Mouse (Mus musculus) heart, embryonic 16.5 days (tissue): ENCODE measurements around the gene Cckar. TPM values are rescaled to one million over a fixed set of nuclear protein-coding genes. Genes with fewer than 3 reads are reported as not detected.

Experiments
- ATAC-seq: fragments of 200-750 bp; cut with Nextera tagmentation; replicated peaks from 2 replicates; pipeline ENCODE4 v1.8.0; 2017; ENCODE audit warnings: moderate number of reproducible peaks; ENCODE audit not compliant: insufficient read depth, low FRiP score; ENCODE audit errors: extremely low read depth
- H3K27ac ChIP-seq: fragments of 300-500 bp; sonication (generic); 2 replicates; pipeline ENCODE4 v1.5.1; 2014; ENCODE audit warnings: mild to moderate bottlenecking, low read length, control low read depth, moderate library complexity
- H3K27me3 ChIP-seq: fragments of 300-500 bp; sonication (generic); 2 replicates; pipeline ENCODE4 v1.6.1; 2014; ENCODE audit warnings: low read length, mixed read lengths; ENCODE audit not compliant: control insufficient read depth, insufficient read depth
- H3K36me3 ChIP-seq: fragments of 300-500 bp; sonication (generic); 2 replicates; pipeline ENCODE4 v1.6.1; 2014; ENCODE audit not compliant: control insufficient read depth, insufficient read depth
- H3K4me1 ChIP-seq: fragments of 300-500 bp; sonication (generic); 2 replicates; pipeline ENCODE4 v1.6.1; 2014; ENCODE audit warnings: low read length, mixed read lengths; ENCODE audit not compliant: control insufficient read depth, insufficient read depth
- H3K4me2 ChIP-seq: fragments of 300-500 bp; sonication (generic); 2 replicates; pipeline ENCODE4 v1.6.1; 2014; ENCODE audit warnings: low read depth, mild to moderate bottlenecking, control low read depth, low read length
- H3K4me3 ChIP-seq: fragments of 300-500 bp; sonication (generic); 2 replicates; pipeline ENCODE4 v1.5.1; 2014; ENCODE audit warnings: mild to moderate bottlenecking, control low read depth, low read length
- H3K9ac ChIP-seq: fragments of 300-500 bp; sonication (generic); 2 replicates; pipeline ENCODE4 v1.6.1; 2014; ENCODE audit warnings: low read length, control low read depth
- H3K9me3 ChIP-seq: fragments of 300-500 bp; sonication (generic); replicated peaks from 2 replicates; pipeline ENCODE4 v1.6.1; 2016; ENCODE audit warnings: low read length; ENCODE audit not compliant: control insufficient read depth
- WGBS: fragments of 180-500 bp; shearing (Covaris S2); extraction: QIAGEN DNeasy Blood & Tissue Kit; methylation state at CpG from one replicate; pipeline ENCODE4 v1.1.7; 2014; 5-methylcytosine and 5-hydroxymethylcytosine counted together
- polyA plus RNA-seq: library from polyadenylated mRNA; unstranded; fragments of >200 nt; fragmentation: Nextera tagmentation; extraction: Ambion mirVana; gene quantifications from 2 replicates; pipeline ENCODE4 v1.2.1, GENCODE M21; 2015

Gene Cckar
- polyA plus RNA-seq, 1 experiment from 2014 or later = 0.96 TPM

DNA sequence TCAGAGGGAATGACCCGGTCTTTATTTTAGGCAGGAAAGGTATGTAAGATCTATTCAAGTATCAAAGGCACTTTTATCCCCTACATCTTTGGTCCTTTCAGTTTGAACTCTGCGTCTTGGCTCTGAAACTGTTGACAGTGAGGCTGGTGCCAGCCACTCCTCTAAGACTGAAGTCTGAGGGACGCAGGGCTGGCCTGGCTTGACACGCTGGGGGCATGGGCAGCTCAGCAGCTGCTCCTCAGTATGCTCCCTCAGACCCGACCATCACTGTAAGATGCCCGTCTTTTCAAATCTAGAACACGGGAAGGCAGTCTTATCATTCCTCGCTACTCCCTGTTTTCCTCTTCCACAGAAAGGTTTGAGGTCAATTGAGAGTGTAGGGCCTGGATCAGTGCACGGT lies 9.7 kb downstream of the Cckar start:
- no peak for ATAC-seq

DNA sequence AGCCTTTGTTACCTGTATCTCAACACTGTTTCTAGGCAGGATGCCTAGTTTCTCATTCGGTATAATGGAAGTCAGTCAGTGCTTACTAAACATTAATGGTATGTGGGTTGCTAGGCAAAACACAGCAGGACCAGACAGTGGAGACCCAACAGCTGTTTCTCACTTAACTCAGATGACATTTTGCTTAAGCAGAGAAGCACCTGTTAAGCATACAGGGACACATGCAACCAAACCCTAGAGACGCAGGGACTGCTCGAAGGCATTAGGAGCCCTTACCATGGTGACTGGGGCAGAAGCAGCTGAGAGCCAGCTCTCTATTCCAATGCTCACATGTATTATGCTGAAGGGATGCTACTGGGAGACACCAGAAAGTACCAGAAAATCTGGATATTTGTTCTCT lies 10.8 kb downstream of the Cckar start:
- no peak for ATAC-seq
- no peak overlapping the region for H3K4me3 ChIP-seq
- H3K4me1 ChIP-seq = no peaks in the 10 kb centered on the region
- H3K9me3 ChIP-seq = no peaks in the 10 kb centered on the region
- H3K27ac ChIP-seq = no peak overlapping the region
- no peak overlapping the region for H3K4me2 ChIP-seq
- 54% methylated on average over 3 of the region's 3 CpGs for WGBS
- H3K36me3 ChIP-seq = no peaks in the 10 kb centered on the region
- no peak overlapping the region for H3K9ac ChIP-seq
- H3K27me3 ChIP-seq = no peaks in the 10 kb centered on the region

More for the DNA sequence above, 9.7 kb downstream of the Cckar start:
- Histone ChIP-seq H3K9me3 (no peaks in the 10 kb centered on the region), H3K4me1 (no peaks in the 10 kb centered on the region), H3K36me3 (no peaks in the 10 kb centered on the region), H3K27ac (no peak overlapping the region), H3K4me2 (no peak overlapping the region), H3K27me3 (no peaks in the 10 kb centered on the region), H3K4me3 (no peak overlapping the region), H3K9ac (no peak overlapping the region)
- 66% methylated on average over 9 of the region's 9 CpGs for WGBS

DNA sequence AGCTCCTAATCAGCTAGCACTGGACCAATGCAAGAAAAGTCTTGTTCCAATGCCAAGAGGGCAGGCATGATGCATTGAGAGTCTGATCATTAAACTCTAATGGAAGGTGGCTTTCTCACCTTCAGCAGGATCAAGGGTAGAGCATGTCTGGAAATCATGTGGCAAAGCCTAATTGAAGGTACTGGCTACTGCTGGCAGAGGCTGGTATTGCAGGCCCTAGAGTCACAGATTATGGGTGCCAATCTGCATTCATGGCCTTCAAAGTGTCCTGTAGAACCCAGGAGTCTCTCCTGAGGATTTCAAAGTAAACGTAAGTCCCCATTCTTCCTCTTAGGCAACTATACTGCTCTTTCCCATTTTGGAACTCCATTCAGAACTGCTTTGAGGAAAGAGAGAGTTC lies 14.8 kb downstream of the Cckar start:
- Histone ChIP-seq H3K27me3 (no peaks in the 10 kb centered on the region), H3K27ac (no peak overlapping the region), H3K9me3 (no peaks in the 10 kb centered on the region), H3K36me3 (no peaks in the 10 kb centered on the region), H3K4me3 (no peak overlapping the region), H3K9ac (no peak overlapping the region), H3K4me2 (no peak overlapping the region), H3K4me1 (no peaks in the 10 kb centered on the region)
- WGBS = 97% methylated on average over 1 of the region's 1 CpGs
- no peak for ATAC-seq

DNA sequence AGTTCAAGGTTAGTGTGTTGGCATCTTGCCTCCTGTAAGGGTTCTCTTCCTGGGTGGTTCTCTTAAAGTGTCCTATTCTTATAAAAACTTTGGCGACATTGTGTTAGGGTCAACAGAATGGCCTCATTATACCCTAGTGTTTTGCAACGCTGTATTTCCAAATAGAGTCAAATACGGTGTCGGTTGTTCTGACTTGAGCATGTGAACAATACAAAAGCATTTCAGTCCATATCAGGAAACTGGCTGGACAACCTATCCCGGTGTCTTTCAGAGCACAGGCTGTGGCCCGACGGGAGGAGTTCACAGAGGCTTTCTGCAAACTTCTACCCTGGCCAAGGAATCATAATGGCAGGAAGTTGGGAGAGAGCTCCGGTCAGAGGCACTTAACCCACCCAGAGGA lies 15.4 kb downstream of the Cckar start:
- Histone ChIP-seq H3K4me2 (no peak overlapping the region), H3K4me3 (no peak overlapping the region), H3K36me3 (no peaks in the 10 kb centered on the region), H3K9ac (no peak overlapping the region), H3K27ac (no peak overlapping the region), H3K9me3 (no peaks in the 10 kb centered on the region), H3K27me3 (no peaks in the 10 kb centered on the region), H3K4me1 (no peaks in the 10 kb centered on the region)
- WGBS = 63% methylated on average over 8 of the region's 8 CpGs
- ATAC-seq = no peak

DNA sequence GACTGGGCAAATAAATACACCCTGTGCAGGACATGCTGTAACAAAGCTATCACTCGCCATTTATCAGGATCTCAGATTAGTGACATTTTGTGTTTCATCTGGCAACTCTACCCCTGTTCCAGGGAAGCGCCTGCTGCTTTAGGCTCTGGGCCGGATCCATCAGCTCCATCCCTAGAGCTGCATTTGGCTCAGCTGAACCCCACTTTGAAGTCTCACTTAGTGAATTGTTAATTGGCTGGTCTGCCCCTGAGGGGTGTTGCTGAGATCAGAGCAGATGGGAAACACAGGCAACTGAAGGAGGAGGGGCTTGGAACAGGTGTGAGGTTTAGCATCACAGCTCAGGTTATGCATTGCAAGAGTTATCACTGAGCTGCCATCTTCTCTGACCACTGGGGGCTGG lies 15.9 kb downstream of the Cckar start:
- 0 out of 2 replicates have a peak, but pooled peaks have one; percentile 18 for ATAC-seq
- Histone ChIP-seq H3K9ac (no peak overlapping the region), H3K36me3 (no peaks in the 10 kb centered on the region), H3K4me2 (no peak overlapping the region), H3K4me1 (no peaks in the 10 kb centered on the region), H3K4me3 (no peak overlapping the region), H3K27me3 (no peaks in the 10 kb centered on the region), H3K9me3 (no peaks in the 10 kb centered on the region), H3K27ac (no peak overlapping the region)
- 44% methylated on average over 3 of the region's 3 CpGs for WGBS

DNA sequence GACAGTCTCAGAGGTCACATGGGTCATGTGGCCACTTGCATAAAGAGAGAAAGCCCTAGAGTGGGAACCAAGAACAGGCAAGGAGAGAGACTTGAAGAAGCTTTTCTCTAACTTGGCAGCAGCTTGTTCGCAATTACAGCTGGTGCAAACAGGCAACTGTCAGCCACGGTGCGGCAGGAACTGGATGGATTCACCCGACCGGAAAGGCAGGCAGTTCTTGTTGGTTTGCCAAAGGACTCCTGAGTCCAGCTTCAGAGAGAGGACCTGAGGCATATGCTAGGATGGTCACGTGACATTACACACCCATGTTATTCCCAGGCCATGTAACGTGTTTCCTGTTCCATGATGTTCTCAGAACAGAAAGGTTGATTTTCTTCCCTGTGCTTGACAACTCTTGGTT lies 19.2 kb downstream of the Cckar start:
- Histone ChIP-seq H3K9me3 (no peaks in the 10 kb centered on the region), H3K9ac (no peak overlapping the region), H3K4me1 (peaks cover 3% of the 10 kb centered on the region; the same call in 1 of the 2 replicates), H3K4me3 (no peak overlapping the region), H3K27ac (no peak overlapping the region), H3K4me2 (no peak overlapping the region), H3K36me3 (no peaks in the 10 kb centered on the region), H3K27me3 (no peaks in the 10 kb centered on the region)
- ATAC-seq = no peak
- WGBS = 85% methylated on average over 7 of the region's 7 CpGs

DNA sequence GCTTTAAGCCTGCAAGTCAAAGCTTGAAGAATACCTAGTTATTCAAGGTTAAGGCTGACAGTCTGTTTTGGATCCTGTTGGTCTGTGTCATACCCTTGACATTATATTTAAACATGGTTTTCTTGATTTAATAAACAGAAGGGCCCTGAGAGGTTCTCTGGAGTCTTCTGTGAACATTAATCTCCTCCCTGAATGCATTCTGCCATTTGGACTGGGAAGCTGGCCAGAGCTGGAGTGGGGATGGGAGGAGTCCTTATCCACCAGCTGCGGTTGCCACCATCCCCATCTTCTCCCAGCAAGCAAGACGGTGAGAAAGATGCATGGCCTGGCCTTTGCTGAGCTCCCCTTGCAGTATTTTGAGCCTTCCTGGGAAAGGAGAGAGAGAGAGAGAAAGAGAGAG lies 21.1 kb downstream of the Cckar start:
- Histone ChIP-seq H3K36me3 (no peaks in the 10 kb centered on the region), H3K27me3 (no peaks in the 10 kb centered on the region), H3K9ac (no peak overlapping the region), H3K4me3 (no peak overlapping the region), H3K27ac (no peak overlapping the region), H3K4me2 (no peak overlapping the region), H3K9me3 (peaks cover 3% of the 10 kb centered on the region; the same call in 1 of the 2 replicates), H3K4me1 (peaks cover 3% of the 10 kb centered on the region; the same call in 1 of the 2 replicates)
- WGBS = 50% methylated on average over 2 of the region's 2 CpGs
- no peak for ATAC-seq

DNA sequence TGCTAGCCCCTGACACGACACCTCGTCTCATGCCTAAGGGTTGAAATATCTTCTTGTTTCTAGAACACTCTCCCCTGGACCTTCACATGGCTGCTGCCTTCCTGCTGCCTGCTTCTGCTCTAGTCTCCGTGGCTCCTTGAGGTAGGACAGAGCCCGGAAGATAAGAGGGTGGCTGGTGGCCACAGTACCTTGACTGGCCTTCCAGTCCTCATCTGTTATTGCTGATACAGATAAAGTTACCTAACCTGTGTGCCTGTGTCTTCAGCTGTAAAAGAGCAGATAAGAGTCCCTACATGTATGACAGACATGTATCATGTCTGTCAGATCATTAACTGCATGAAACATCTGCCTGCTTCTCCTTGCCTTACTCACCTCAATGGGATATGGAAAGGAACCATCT lies 21.9 kb downstream of the Cckar start:
- no peak overlapping the region for H3K9ac ChIP-seq
- H3K4me3 ChIP-seq = no peak overlapping the region
- H3K27me3 ChIP-seq = no peaks in the 10 kb centered on the region
- WGBS = 80% methylated on average over 4 of the region's 4 CpGs
- H3K4me1 ChIP-seq = peaks cover 3% of the 10 kb centered on the region; the same call in 1 of the 2 replicates
- no peak for ATAC-seq
- no peaks in the 10 kb centered on the region for H3K36me3 ChIP-seq
- no peak overlapping the region for H3K27ac ChIP-seq
- H3K9me3 ChIP-seq = peaks cover 3% of the 10 kb centered on the region; the same call in 1 of the 2 replicates
- no peak overlapping the region for H3K4me2 ChIP-seq

DNA sequence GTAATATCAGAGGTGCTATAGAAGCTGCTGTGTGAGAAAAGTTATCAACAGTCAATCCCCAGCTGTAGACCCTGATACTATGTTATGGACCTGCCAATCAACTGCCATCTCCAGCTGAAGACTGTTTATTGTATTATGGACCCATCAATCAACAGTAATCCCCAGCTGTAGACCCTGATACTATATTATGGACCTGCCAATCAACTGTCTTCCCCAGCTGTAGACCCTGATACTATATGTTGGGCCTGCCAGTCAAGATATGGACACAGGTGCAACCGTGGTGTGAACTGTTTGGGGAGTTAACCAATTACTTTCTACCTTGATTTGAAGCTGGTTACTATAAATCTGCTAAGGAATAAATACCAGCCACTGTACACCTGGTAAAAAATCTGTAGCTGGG lies 23.1 kb downstream of the Cckar start:
- Histone ChIP-seq H3K4me2 (no peak overlapping the region), H3K27me3 (no peaks in the 10 kb centered on the region), H3K9ac (no peak overlapping the region), H3K36me3 (no peaks in the 10 kb centered on the region), H3K4me3 (no peak overlapping the region), H3K27ac (no peak overlapping the region), H3K9me3 (peaks cover 3% of the 10 kb centered on the region; the same call in 1 of the 2 replicates), H3K4me1 (peaks cover 3% of the 10 kb centered on the region; the same call in 1 of the 2 replicates)
- ATAC-seq = no peak
- 72% methylated on average over 1 of the region's 1 CpGs for WGBS
